In the genomic region with DNA sequence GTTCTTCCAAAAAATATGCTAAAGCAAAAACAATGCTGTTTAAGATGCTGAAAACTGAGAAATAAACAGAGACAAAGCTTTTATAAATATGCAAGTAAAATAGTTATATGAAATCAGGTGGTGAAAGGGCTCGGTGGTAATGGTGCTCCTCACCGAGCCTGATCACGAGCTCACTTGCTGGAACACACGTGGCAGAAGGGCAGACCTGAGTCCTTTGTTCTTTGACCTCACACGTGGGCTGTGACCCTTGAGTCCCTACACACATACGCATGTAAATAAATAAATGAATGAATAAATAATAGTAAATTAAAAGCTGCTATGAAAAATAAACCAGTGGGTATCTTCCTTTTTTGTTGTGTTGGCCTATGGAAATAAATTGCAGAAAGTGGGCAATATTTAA, we compare ENCODE assay signal across 16 mouse cellular contexts.
"Had no signal": no experiment of that assay in that cellular context is flagged by ENCODE, and none has a peak within 500 bp of the region (broad histone marks: within the 10 kb centered on the region; RNA-seq: fewer than 3 reads in every experiment).

No protein-coding gene starts in this region.

- H3K4me2 ChIP-seq: liver, embryonic 11.5 days; lung, embryonic 15.5 days; midbrain, embryonic 12.5 days had no signal

- H3K4me3 ChIP-seq: lung, embryonic 15.5 days; megakaryocyte, embryonic 14.5 days; midbrain, embryonic 12.5 days had no signal

- H3K27ac ChIP-seq: hindbrain, postnatal 0 days; kidney, postnatal 0 days; liver, embryonic 14.5 days; lung, embryonic 15.5 days; midbrain, embryonic 12.5 days had no signal

- H3K36me3 ChIP-seq: lung, embryonic 15.5 days; midbrain, embryonic 12.5 days had no signal

- H3K9me3 ChIP-seq: lung, embryonic 15.5 days; midbrain, embryonic 12.5 days had no signal

- DNase-seq: kidney, adult 18-20 months; left cerebral cortex, postnatal 4 days; lung, adult 18-20 months; lung, postnatal 10 days; lung, postnatal 36 days; thymus, adult 18-20 months; thymus, postnatal 36 days had no signal

- ATAC-seq: hindbrain, postnatal 0 days; inflammation-experienced regulatory T-cells, adult 6 months; midbrain, embryonic 16.5 days had no signal

- H3K27me3 ChIP-seq: lung, embryonic 15.5 days; megakaryocyte, embryonic 14.5 days; midbrain, embryonic 12.5 days had no signal

- H3K9ac ChIP-seq: liver, embryonic 14.5 days; lung, embryonic 15.5 days; midbrain, embryonic 12.5 days had no signal
